Mouse (Mus musculus) mouse embryonic stem cell (cell line): ENCODE measurements at regions not wholly inside any gene's neighbourhood (a gene's known extent, or its start where the extent isn't known, plus 50 kb on each side); places are given as distances from the start of the nearest gene placed in this dataset.

Experiments used
- in situ Hi-C, 2 experiments: fragments of 300-500 bp; cut with MboI; formaldehyde crosslinking; loops; 1 replicate in 1 of 2; 3 replicates in 1 of 2; pipeline ENCODE4 v1.14.3; 2019 to 2020; ENCODE audit warnings: low sequenced_read_pairs in 2 of 2, low pct_unique_long_range_greater_than_20kb in 1 of 2, mixed read lengths in 1 of 2; ENCODE audit not compliant: unreplicated experiment in 1 of 2

DNA sequence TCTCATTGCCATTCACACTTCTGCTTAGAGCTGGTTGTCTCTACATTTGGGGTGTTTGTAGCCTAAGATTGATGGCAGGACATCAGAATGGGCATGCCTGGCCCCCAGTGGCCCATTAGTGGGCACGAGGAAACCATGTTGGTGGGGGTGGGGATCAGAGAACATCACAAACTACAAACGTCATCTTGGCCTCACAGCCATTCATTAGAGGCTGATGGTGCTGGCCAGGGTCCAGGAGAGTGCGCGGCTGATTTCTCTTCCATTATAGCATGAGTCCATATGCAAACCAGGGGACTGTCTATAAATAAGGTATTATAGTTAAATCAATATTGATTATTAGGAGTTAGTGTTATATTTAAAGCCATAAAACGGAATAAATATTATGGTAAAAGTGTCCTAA, 67.9 kb downstream of the 3100002H09Rik start:
- in situ Hi-C loops = no loop called here

- in situ Hi-C loops = no loop called here
These were observed 72.1 kb downstream of the 3100002H09Rik start for GRCm38 (mm10) chr4:124538471-124538870.

- in situ Hi-C loops = no loop called here
These were observed 72.9 kb downstream of the 3100002H09Rik start for GRCm38 (mm10) chr4:124537681-124538080.

GRCm38 (mm10) chr4:124533614-124534013, 77.0 kb downstream of the 3100002H09Rik start:
- in situ Hi-C loops = no loop called here

- in situ Hi-C loops = no loop called here
These were observed 80.0 kb downstream of the 3100002H09Rik start for GRCm38 (mm10) chr4:124530596-124530995.

- in situ Hi-C loops = no loop called here
These were observed 83.8 kb downstream of the 3100002H09Rik start for GRCm38 (mm10) chr4:124526822-124527221.

DNA sequence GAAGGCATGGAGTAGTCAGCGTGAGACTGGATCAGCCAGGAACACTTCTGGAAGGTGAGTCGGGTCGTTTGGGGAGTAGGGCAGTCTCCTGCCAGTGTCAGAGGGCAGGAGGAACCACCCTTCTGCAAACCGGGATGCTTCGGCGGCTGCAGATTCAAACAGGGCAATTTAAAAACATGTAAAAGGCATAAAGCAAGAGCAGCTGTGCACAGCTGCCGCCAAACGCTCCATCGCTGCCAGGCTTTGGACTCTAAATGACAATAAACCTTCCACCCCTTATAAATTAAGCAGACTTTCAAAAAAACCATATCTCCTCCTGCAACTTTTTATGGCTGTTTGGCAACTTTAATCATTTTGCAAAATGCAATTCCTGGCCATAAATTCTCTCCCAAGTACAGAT, 84.2 kb downstream of the 3100002H09Rik start:
- in situ Hi-C loops = no loop called here

DNA sequence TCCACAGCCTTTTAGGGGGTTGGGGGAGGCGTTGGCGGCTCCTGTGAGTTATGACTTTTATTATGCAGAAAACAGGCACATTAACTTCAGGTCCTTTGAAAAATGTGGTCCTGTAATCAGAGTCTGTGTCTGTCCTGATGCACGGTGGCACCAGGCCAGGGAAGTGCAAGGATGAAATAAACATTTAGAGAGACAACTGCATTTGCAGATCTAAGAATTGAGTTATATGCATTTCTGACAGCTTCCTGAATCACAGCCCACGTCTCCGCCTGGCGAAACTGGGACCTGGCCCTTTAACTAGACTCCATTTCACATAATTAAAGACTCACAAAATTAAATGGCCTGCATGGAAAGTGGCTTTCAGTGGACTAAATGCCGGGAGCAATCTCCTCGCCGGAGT, 90.3 kb downstream of the 3100002H09Rik start:
- in situ Hi-C loops = no loop called here

DNA sequence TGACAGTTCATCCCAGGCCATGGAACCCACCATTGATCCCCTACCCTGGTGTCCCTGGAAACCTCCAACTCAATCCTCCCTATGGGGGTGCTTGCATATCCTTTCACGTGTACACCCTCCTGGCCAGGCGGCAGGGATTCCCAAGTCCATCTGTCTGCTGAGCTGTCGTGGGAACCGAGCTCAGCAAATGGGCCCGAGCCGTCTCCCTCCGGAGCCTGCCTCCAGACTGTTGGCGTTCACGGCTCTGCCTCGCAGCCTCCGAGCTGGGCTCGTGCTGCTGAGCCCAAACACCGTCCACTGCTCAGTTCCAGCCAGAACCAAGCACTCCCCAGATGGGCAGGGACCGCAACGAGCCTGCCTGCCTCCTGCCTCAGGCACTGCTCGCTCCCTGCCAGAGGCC, 98.8 kb downstream of the 3100002H09Rik start:
- in situ Hi-C loops = no loop called here

GRCm38 (mm10) chr4:124510816-124511215, 99.8 kb downstream of the 3100002H09Rik start:
- in situ Hi-C loops = no loop called here

- in situ Hi-C loops = no loop called here
These were observed 100.9 kb downstream of the 3100002H09Rik start for GRCm38 (mm10) chr4:124509695-124510094.

GRCm38 (mm10) chr4:124506083-124506647, 104.4 kb downstream of the 3100002H09Rik start:
- in situ Hi-C loops = no loop called here

DNA sequence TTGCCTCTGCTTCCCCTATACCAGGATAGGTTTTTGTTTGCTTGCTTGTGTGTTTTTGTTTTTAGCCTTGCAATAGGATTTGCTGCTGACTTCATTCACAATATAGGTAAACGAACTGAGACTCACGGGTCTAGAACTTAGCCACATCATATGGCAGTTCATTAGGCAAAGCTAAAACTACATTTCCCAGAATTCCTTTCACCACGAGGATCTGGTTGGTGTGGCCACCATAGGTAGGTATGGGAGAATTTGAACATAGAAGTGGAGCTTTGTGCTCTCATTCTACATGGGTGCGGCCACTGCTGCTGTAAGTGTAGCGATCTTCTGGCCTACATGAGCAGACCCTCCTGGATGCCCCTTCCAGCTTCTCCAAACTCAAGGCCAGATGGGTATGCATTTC, 108.8 kb downstream of the 3100002H09Rik start:
- in situ Hi-C loops = no loop called here

GRCm38 (mm10) chr4:124498043-124498442, 112.6 kb downstream of the 3100002H09Rik start:
- in situ Hi-C loops = no loop called here

GRCm38 (mm10) chr4:124485941-124486581, 124.5 kb downstream of the 3100002H09Rik start:
- in situ Hi-C loops = no loop called here

DNA sequence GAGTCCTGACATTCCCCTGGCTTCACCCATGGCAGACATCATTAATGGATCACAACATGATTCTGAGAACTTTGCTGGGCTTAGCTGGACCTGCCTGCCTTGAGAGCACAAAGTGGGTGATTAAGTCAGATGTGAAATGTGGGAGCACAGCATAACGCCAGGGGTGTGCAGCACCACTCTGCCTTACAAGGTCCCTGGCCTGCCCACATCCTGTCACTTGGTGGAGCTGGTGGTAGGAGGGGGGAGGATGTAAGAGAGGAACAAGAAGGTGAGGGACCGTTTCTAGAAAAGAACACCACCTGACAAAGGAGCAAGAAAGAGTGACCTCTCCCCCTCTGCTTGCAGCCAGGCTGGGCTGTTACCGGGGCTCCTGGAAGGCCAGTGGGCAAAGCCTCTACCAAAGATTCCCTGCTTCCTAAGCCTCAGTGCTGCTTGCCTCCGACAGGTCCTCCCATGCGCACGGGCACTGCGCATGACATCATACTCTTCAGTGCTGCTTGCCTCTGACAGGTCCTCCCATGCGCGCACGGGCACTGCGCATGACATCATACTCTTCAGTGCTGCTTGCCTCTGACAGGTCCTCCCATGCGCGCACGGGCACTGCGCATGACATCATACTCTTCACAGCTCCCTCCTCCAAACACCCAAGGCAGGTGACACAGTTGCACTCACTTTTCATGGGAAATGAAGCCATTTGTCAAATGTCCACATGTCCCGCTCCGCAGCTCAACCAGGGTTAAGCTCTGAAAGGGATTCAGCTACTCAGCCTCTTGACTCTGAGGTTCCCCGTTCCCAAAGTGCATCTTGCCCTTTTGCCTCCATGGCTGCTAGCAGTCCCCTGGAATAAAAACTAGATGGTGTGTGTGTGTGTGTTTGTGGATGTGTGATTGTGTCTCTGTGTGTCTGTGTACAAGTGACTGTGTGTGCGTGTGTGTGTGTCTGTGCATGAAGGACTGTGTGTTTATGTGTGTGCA, 125.7 kb downstream of the 3100002H09Rik start:
- in situ Hi-C loops = no loop called here

- in situ Hi-C loops = no loop called here
These were observed 132.7 kb downstream of the 3100002H09Rik start for GRCm38 (mm10) chr4:124477870-124478301.

DNA sequence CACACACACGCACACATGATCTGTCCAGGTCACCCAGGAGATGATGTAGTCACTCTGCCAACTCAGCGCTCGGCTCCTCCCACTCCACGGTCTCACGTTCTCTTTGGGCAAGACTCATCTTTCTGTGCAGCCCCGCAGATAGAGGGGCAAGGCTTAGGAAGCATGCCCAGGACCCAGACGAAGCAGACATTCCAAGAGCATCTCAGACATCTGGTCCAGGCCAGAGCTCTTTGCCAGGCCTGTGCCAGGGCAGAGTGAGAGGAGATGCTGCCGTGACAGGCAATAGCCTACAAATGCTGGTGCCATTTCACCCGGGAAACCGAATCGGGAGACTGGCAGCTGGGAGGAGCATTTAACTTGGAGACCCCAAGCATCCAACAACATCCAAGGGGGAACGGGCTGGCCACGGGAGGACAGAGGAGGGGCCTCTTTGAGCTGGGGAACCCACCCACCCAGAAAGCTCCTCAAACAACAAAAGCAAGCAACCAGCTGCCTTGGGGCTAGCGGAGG, 133.2 kb downstream of the 3100002H09Rik start:
- in situ Hi-C loops = no loop called here

DNA sequence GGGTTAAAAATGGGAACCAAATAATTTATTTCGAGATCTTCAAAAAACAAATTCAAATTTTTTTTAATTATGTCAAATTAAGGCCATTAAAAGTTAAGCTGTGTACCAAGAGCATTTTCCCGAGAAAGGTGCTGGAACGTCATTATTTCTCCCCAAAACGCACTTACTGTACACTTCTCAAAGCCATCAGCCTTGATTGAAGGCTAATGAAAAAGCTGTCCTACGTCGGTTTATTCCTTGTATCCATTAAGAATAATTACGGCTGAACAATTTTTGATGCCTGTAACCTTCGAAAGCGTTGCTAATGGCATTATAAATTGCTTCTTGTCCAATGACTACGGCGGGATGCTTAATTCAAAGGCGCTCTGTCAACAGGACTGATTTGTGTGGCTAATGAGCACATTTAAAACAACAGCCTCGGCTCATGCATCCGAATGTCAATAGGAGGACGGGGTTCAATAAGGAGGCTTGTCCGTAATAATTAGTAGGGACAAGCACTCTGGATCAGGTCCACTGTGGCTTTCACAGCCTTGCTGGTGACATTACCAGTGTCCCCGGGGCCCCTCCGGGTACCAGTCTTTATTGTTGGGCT, 145.3 kb downstream of the 3100002H09Rik start:
- in situ Hi-C loops = no loop called here
